Mouse (Mus musculus): ENCODE data around the gene Terf2ip. TPM values are rescaled to one million over a fixed set of nuclear protein-coding genes. Genes with fewer than 3 reads are reported as not detected.

Terf2ip gene
- polyA plus RNA-seq, 1 experiment from 2014 or later = 44.9 TPM

DNA sequence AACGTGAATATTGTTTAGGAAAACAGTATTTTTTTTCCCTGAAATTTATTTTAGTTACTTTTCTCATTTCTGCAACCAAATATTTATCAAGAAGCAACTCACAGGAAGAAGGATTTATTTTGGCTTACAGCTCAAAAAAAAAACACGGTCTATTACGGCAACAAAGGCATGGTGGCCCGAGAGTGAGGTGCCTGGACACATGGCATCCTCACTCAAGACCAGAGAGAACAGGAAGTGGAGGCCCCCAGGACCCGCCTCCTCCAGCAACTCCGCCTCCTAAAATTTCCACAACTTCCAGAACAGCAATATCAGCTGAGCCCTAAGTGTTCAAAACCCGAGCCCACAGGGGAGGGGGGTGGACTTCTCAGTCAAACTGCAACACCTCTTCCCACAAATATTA, 18.3 kb downstream of the Terf2ip start:
- ATAC-seq (ENCODE audit: low FRiP score, low read depth) = no peak
- 84% methylated on average over 7 of the region's 7 CpGs for WGBS

DNA sequence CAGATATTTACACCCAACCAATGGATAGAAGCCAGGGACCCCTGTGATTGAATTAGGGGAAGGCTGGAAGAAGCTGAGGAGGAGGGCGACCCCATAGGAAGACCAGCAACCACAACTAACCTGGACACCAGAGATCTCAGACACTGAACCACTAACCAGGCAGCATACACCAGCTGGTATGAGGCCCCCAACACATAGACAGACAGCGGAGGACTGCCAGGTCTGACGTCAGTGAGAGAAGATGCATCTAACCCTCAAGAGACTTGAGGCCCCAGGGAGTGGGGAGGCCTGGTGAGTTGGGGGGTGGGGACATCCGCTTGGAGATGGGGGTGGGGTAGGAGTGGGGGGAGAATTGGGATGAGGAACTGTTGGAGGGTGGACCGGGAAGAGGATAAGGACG, 19.5 kb downstream of the Terf2ip start:
- no peak for ATAC-seq (ENCODE audit: low FRiP score, low read depth)
- Histone ChIP-seq H3K27ac (no peak overlapping the region), H3K27me3 (replicated peaks) (no peaks in the 10 kb centered on the region), H3K36me3 (no peaks in the 10 kb centered on the region), H3K4me2 (replicated peaks) (no peak overlapping the region), H3K9me3 (no peaks in the 10 kb centered on the region), H3K9ac (no peak overlapping the region), H3K4me3 (no peak overlapping the region), H3K4me1 (no peaks in the 10 kb centered on the region)
- WGBS = 70% methylated on average over 6 of the region's 6 CpGs

More for the DNA sequence above, 18.3 kb downstream of the Terf2ip start:
- Histone ChIP-seq H3K4me2 (replicated peaks) (no peak overlapping the region), H3K9me3 (no peaks in the 10 kb centered on the region), H3K4me3 (no peak overlapping the region), H3K36me3 (no peaks in the 10 kb centered on the region), H3K27me3 (replicated peaks) (no peaks in the 10 kb centered on the region), H3K9ac (no peak overlapping the region), H3K4me1 (no peaks in the 10 kb centered on the region), H3K27ac (no peak overlapping the region)

DNA sequence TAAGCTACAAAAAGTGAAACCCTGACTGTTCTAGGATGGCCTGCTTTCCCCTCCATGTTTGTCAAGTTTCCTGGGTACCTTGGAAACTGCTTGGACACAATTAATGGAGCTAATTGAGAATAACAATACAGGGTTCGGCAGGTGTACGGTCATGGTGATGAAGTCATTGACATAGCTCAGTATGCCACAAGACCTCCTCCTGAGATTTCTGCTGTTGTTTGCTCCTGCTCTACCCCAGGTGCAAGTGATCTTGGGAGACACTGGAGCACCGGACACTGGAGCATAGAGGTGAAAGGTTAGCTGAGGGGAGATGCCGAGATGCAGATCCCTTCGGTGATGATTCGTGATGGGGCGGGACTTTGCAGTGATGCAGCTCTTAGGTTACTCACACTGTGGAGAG, 21.9 kb downstream of the Terf2ip start:
- Histone ChIP-seq H3K9ac (no peak overlapping the region), H3K4me1 (no peaks in the 10 kb centered on the region), H3K4me3 (no peak overlapping the region), H3K9me3 (no peaks in the 10 kb centered on the region), H3K27ac (no peak overlapping the region), H3K4me2 (replicated peaks) (no peak overlapping the region), H3K36me3 (no peaks in the 10 kb centered on the region), H3K27me3 (replicated peaks) (no peaks in the 10 kb centered on the region)
- no peak for ATAC-seq (ENCODE audit: low FRiP score, low read depth)
- WGBS = 53% methylated on average over 7 of the region's 7 CpGs

DNA sequence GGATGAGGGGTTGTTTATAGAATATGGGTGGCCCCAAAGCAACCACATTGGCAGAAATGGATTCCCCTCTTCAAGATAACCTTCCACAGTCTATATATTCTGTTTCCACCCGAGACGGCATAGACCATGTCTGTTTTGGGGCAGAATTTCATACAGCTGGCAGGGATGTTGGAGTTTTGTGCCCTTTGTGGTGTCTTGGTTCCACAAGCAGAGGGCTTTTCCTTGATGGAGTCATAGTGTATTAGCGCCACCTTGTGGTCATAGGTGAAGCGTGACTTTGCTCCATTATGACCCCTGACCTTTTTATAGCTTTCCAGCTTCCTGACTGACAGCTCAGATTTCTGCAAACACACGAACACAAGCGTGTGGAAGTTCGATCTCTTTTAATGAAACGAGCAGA, 23.4 kb downstream of the Terf2ip start:
- 0 out of 2 replicates have a peak, but pooled peaks have one; percentile 21 for ATAC-seq (ENCODE audit: low FRiP score, low read depth)
- Histone ChIP-seq H3K27ac (no peak overlapping the region), H3K9ac (no peak overlapping the region), H3K4me1 (no peaks in the 10 kb centered on the region), H3K9me3 (no peaks in the 10 kb centered on the region), H3K27me3 (replicated peaks) (no peaks in the 10 kb centered on the region), H3K4me3 (no peak overlapping the region), H3K4me2 (replicated peaks) (no peak overlapping the region), H3K36me3 (no peaks in the 10 kb centered on the region)
- 18% methylated on average over 8 of the region's 8 CpGs for WGBS

DNA sequence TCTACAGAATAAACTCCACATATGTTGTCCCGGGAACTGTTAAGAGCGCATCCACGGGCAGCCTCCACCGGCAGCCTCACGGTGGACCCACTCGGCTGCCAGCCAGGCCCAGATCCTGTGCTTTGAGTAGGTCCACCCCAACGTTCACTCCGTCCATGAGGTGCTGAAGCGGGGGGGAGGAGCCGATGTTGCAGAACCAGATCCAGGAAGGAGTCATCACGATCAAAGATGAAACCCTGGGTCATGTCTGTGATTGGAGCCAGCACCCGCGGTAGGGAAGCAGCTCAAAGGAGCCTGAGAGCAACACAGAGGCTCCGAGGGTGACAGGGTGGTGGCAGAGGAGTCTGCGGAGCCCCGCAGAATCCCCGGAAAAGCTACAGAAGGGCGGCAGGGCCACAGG, 26.3 kb downstream of the Terf2ip start:
- H3K4me2 ChIP-seq (replicated peaks) = no peak overlapping the region
- 84% methylated on average over 18 of the region's 18 CpGs for WGBS
- no peak overlapping the region for H3K27ac ChIP-seq
- H3K4me1 ChIP-seq = no peaks in the 10 kb centered on the region
- no peaks in the 10 kb centered on the region for H3K36me3 ChIP-seq
- no peak for ATAC-seq (ENCODE audit: low FRiP score, low read depth)
- H3K27me3 ChIP-seq (replicated peaks) = no peaks in the 10 kb centered on the region
- H3K9ac ChIP-seq = no peak overlapping the region
- H3K4me3 ChIP-seq = no peak overlapping the region
- no peaks in the 10 kb centered on the region for H3K9me3 ChIP-seq

DNA sequence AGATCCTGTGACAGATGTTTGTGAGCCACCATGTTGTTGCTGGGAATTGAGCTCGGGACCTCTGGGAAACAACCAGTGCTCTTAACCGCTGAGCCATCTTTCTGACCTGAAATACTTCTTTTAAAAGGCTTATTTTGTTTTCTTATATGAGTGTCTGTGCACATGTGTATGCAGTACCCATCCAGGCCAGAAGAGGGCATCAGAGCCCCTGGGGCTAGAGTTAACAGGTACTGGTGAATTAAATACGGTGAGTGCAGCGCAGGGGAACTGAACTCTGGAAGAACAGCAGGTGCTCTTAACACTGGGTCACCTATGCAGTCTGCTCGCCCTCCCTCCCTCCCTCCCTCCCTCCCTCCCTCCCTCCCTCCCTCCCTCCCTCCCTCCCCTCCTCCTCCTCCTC, 34.0 kb downstream of the Terf2ip start:
- no peak overlapping the region for H3K4me2 ChIP-seq (replicated peaks)
- no peaks in the 10 kb centered on the region for H3K36me3 ChIP-seq
- ATAC-seq (ENCODE audit: low FRiP score, low read depth) = no peak
- no peaks in the 10 kb centered on the region for H3K4me1 ChIP-seq
- 79% methylated on average over 4 of the region's 5 CpGs for WGBS
- H3K9me3 ChIP-seq = no peaks in the 10 kb centered on the region
- H3K9ac ChIP-seq = no peak overlapping the region
- H3K4me3 ChIP-seq = no peak overlapping the region
- H3K27me3 ChIP-seq (replicated peaks) = no peaks in the 10 kb centered on the region
- no peak overlapping the region for H3K27ac ChIP-seq

DNA sequence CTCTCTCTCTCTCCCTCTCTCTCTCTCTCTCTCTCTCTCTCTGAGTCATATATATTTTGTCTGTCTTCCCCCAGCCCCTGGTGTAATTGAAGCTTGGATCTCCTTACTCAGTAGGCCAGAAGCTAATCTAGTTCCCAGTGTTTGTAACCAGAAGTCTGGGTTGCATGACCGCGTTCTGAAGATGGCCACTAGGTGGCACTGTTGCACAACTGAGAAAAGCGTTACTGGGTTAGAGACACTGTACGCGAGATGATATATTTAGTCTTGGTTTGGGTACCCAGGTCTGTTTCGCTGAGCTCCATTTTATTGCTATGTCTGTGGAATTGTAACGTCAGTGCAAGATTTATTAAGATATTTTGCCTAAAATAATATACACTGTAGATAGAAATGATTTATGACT, 34.7 kb downstream of the Terf2ip start:
- H3K4me3 ChIP-seq = no peak overlapping the region
- H3K4me1 ChIP-seq = no peaks in the 10 kb centered on the region
- H3K36me3 ChIP-seq = no peaks in the 10 kb centered on the region
- no peaks in the 10 kb centered on the region for H3K9me3 ChIP-seq
- WGBS = 4% methylated on average over 7 of the region's 7 CpGs
- no peak overlapping the region for H3K27ac ChIP-seq
- peak; percentile 68 for ATAC-seq (ENCODE audit: low FRiP score, low read depth)
- no peak overlapping the region for H3K9ac ChIP-seq
- H3K27me3 ChIP-seq (replicated peaks) = no peaks in the 10 kb centered on the region
- H3K4me2 ChIP-seq (replicated peaks) = no peak overlapping the region

DNA sequence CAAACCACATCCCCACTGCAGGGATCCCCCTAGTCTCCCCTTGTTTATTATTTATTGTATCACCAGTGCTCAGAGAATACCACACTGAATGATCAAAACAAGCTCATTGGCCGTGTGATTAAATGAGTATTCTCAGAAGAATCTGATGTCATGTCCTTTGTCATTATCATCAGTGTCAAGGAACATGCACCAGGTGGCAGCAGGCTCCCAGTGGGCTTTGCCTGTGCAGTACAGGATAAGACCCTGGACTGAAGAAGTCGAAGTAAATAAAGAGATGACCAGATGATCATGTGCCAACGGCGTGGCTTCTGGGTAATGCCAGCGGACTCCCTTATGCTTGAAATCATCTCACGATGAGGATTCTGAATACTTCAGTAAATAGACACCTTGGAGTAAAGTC, 37.1 kb downstream of the Terf2ip start:
- no peak for ATAC-seq (ENCODE audit: low FRiP score, low read depth)
- Histone ChIP-seq H3K9ac (no peak overlapping the region), H3K4me1 (no peaks in the 10 kb centered on the region), H3K9me3 (no peaks in the 10 kb centered on the region), H3K4me3 (no peak overlapping the region), H3K27me3 (replicated peaks) (no peaks in the 10 kb centered on the region), H3K27ac (no peak overlapping the region), H3K36me3 (no peaks in the 10 kb centered on the region), H3K4me2 (replicated peaks) (no peak overlapping the region)
- 87% methylated on average over 6 of the region's 6 CpGs for WGBS

DNA sequence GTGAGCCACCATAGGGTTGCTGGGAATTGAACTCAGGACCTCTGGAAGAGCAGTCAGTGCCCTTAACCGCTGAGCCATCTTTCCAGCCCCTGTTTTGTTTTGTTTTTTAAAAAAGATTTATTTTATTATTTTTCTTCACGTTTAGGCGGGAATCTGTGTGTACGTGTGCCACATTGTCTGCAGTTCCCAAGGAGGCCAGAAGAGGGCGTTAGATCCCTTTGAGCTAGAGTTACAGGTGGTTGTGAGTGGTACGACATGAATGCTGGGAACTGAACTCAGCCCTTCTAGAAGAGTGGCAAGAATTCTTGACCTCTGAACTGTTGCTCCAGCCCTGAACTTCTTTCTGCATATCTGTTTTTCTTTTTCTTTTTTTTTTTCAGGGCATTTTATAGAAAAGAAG, 38.8 kb downstream of the Terf2ip start:
- no peaks in the 10 kb centered on the region for H3K36me3 ChIP-seq
- no peak for ATAC-seq (ENCODE audit: low FRiP score, low read depth)
- H3K27me3 ChIP-seq (replicated peaks) = no peaks in the 10 kb centered on the region
- H3K27ac ChIP-seq = no peak overlapping the region
- H3K4me2 ChIP-seq (replicated peaks) = no peak overlapping the region
- H3K4me1 ChIP-seq = no peaks in the 10 kb centered on the region
- 84% methylated on average over 6 of the region's 6 CpGs for WGBS
- H3K4me3 ChIP-seq = no peak overlapping the region
- no peak overlapping the region for H3K9ac ChIP-seq
- no peaks in the 10 kb centered on the region for H3K9me3 ChIP-seq

DNA sequence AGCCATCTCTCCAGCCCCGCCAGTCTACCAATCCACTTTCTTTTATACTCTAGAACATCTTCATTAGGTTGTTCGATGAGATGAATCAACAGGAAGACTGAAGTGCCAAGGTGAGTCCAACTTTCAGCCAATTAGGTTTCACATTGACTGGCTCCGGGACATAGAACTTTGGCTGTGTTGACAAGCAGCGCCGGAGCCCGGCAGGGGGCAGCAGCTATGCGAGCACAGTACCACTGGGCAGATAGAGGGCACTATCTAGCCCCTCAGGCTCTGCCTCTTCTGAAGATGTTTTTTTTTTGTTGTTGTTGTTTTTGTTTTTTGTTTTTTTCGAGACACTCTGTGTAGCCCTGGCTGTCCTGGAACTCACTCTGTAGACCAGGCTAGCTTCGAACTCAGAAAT, 40.3 kb downstream of the Terf2ip start:
- Histone ChIP-seq H3K9ac (no peak overlapping the region), H3K9me3 (no peaks in the 10 kb centered on the region), H3K27me3 (replicated peaks) (no peaks in the 10 kb centered on the region), H3K27ac (no peak overlapping the region), H3K4me1 (no peaks in the 10 kb centered on the region), H3K4me2 (replicated peaks) (no peak overlapping the region), H3K4me3 (no peak overlapping the region), H3K36me3 (no peaks in the 10 kb centered on the region)
- ATAC-seq (ENCODE audit: low FRiP score, low read depth) = no peak
- 77% methylated on average over 9 of the region's 9 CpGs for WGBS

DNA sequence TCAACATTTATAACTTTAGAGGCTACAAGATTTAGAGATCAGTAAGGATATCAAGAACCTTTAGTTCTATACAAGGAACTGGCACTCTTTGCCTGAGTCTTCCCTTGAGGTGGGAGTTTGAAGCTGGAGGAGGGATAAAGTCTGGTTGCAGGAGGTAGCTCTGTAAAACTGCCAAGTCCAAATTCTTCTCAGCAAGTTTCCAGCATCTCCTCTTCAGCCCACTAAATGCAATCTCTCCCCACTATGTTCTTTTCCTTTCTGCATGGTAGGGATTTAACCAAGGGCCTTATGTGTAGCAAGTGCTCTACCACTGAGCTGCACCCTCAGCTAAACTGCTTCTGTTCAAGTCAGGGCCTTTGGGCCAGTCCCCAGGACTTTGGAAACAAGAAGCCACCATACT, 43.3 kb downstream of the Terf2ip start:
- H3K4me1 ChIP-seq = no peaks in the 10 kb centered on the region
- H3K4me2 ChIP-seq (replicated peaks) = no peak overlapping the region
- H3K9me3 ChIP-seq = no peaks in the 10 kb centered on the region
- H3K4me3 ChIP-seq = no peak overlapping the region
- no peak for ATAC-seq (ENCODE audit: low FRiP score, low read depth)
- no peaks in the 10 kb centered on the region for H3K27me3 ChIP-seq (replicated peaks)
- H3K9ac ChIP-seq = no peak overlapping the region
- no peak overlapping the region for H3K27ac ChIP-seq
- no peaks in the 10 kb centered on the region for H3K36me3 ChIP-seq

DNA sequence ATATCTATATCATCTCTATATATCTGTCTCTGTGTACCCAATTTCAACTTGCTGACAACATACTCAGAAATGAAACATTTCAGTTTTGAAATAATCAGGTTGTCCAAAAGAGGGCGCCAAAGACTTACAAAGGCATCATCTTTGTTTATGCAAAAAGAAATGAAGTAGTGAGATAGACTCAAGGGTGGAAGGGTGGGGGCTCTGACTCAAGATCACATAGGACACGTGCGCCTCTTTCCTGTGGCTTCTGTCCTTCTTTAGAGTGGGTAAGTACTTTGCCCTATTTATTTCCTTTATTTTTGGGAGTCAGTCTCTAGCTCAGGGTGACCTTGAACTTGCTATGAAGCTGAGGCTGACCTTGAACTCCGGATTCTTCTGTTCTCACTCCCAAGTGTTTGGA, 50.2 kb downstream of the Terf2ip start:
- H3K4me3 ChIP-seq = no peak overlapping the region
- H3K4me2 ChIP-seq (replicated peaks) = no peak overlapping the region
- H3K9me3 ChIP-seq = no peaks in the 10 kb centered on the region
- no peak overlapping the region for H3K27ac ChIP-seq
- no peaks in the 10 kb centered on the region for H3K27me3 ChIP-seq (replicated peaks)
- no peak for ATAC-seq (ENCODE audit: low FRiP score, low read depth)
- WGBS = 45% methylated on average over 4 of the region's 4 CpGs
- no peaks in the 10 kb centered on the region for H3K36me3 ChIP-seq
- H3K4me1 ChIP-seq = no peaks in the 10 kb centered on the region
- no peak overlapping the region for H3K9ac ChIP-seq
